Mouse (Mus musculus) embryonic facial prominence, embryonic 15.5 days (tissue): ENCODE results near the gene Gm20696. TPM values are rescaled to one million over a fixed set of nuclear protein-coding genes. Genes with fewer than 3 reads are reported as not detected.
A peak's percentile ranks its signal among the peaks of the same experiment; 100 is the strongest.

Source experiments
- ATAC-seq: fragments of 200-750 bp; cut with Nextera tagmentation; 2 replicates; pipeline ENCODE4 v1.8.0; 2017; ENCODE audit warnings: low read depth, moderate TSS enrichment; ENCODE audit not compliant: insufficient number of reproducible peaks, low FRiP score, low TSS enrichment
- H3K27ac ChIP-seq: fragments of 300-500 bp; sonication (generic); replicated peaks from 2 replicates; pipeline ENCODE4 v1.5.1; 2015; ENCODE audit warnings: mild to moderate bottlenecking, inconsistent platforms
- H3K27me3 ChIP-seq: fragments of 300-500 bp; sonication (generic); 2 replicates; pipeline ENCODE4 v1.6.1; 2015; ENCODE audit warnings: inconsistent platforms
- H3K36me3 ChIP-seq: fragments of 300-500 bp; sonication (generic); 2 replicates; pipeline ENCODE4 v1.6.1; 2015; ENCODE audit warnings: mild to moderate bottlenecking, inconsistent platforms
- H3K4me1 ChIP-seq: fragments of 300-500 bp; sonication (generic); 2 replicates; pipeline ENCODE4 v1.6.1; 2015; ENCODE audit warnings: inconsistent platforms
- H3K4me2 ChIP-seq: fragments of 300-500 bp; sonication (generic); replicated peaks from 2 replicates; pipeline ENCODE4 v1.6.1; 2015; ENCODE audit warnings: mild to moderate bottlenecking, inconsistent platforms
- H3K4me3 ChIP-seq: fragments of 300-500 bp; sonication (generic); replicated peaks from 2 replicates; pipeline ENCODE4 v1.5.1; 2015; ENCODE audit warnings: mild to moderate bottlenecking, inconsistent platforms
- H3K9ac ChIP-seq: fragments of 300-500 bp; sonication (generic); 2 replicates; pipeline ENCODE4 v1.6.1; 2015; ENCODE audit warnings: inconsistent platforms
- H3K9me3 ChIP-seq: fragments of 300-500 bp; sonication (generic); replicated peaks from 2 replicates; pipeline ENCODE4 v1.6.1; 2016; ENCODE audit warnings: inconsistent platforms
- WGBS: fragments of 180-500 bp; shearing (Covaris S2); methylation state at CpG from one replicate; pipeline ENCODE4 v1.1.7; 2015; 5-methylcytosine and 5-hydroxymethylcytosine counted together
- polyA plus RNA-seq: library from polyadenylated mRNA; unstranded; fragments of >200 nt; fragmentation: Nextera tagmentation; extraction: Ambion mirVana; gene quantifications from 2 replicates; pipeline ENCODE4 v1.2.1, GENCODE M21; 2015

Gene Gm20696
- polyA plus RNA-seq, 1 experiment from 2014 or later = 1.7 TPM

DNA sequence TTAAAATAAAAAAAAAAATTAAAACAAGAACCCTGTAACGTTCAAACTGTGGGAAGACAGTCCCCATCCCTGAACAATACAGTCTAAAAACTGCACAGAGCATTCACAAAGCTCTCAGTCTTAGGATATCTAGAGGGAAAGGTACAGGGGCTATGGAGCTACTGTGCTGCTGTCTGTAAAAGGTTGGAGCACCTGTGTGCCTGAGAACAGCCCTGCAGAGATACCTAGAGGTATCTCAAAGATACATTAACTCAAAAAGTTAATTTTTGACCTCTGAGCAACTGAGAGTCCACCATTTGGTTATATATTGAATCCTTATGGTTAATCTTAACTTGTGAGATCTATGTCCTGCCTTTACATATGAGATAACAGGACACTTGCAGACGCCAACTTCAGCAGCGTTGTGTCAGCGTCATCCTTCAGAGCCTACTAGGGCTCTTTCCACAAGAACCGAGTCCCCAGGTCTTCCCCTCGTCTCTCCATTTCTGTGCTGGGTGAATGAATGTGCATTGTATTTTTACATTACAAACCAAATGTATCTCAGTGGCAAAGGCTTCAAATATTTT is 174.5 kb downstream of the Gm20696 start:
- Histone ChIP-seq H3K36me3 (no peaks in the 10 kb centered on the region), H3K4me3 (no peak overlapping the region), H3K27me3 (peaks cover 5% of the 10 kb centered on the region; the same call in 1 of the 2 replicates), H3K4me1 (peaks cover 3% of the 10 kb centered on the region; the same call in 1 of the 2 replicates), H3K27ac (no peak overlapping the region), H3K4me2 (no peak overlapping the region), H3K9me3 (no peaks in the 10 kb centered on the region), H3K9ac (no peak overlapping the region)
- no peak for ATAC-seq
- 76% methylated on average over 6 of the region's 6 CpGs for WGBS

- Histone ChIP-seq H3K36me3 (no peaks in the 10 kb centered on the region), H3K27me3 (peaks cover 5% of the 10 kb centered on the region; the same call in 1 of the 2 replicates), H3K27ac (no peak overlapping the region), H3K9ac (no peak overlapping the region), H3K4me3 (no peak overlapping the region), H3K9me3 (no peaks in the 10 kb centered on the region), H3K4me2 (no peak overlapping the region), H3K4me1 (peaks cover 3% of the 10 kb centered on the region)
- WGBS = 80% methylated on average over 3 of the region's 3 CpGs
- no peak for ATAC-seq
These were observed 175.5 kb downstream of the Gm20696 start for GRCm38 (mm10) chr6:99491146-99491545.

DNA sequence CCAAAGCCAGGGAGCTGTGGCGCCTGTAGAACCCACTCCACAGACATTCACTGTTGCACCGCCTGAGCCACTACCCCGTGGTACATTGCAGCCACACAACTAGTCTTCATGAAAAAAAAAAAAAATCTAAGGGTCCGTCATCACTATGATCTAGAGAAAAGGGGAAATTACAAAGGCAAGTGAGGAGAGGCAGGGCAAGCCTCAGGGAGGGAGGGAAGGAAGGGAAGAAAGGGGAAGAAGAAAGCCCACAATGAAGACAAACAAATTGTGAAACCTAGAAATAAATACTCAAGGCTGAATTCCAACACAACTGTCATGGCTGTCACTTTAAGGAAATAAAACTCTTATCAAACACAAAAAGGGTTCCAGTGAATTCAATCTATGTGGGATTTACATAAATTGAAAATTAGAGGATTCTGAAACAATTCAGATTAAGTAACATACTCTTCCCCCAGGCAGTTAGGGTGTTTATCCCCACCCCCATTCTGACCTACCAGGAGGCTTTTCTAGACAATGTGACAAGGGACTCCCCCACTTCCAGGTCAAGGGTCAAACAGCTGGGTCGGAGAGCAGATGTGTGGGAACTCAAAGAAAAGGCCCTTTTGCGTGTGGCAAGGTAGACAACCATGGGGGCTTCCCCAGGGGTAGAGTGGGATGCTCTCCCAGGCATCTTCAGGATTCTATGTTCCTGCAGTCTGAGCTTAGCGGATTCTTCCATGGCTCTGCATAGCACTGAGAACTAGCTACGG is 176.5 kb downstream of the Gm20696 start:
- Histone ChIP-seq H3K9ac (no peak overlapping the region), H3K9me3 (no peaks in the 10 kb centered on the region), H3K27me3 (peaks cover 5% of the 10 kb centered on the region; the same call in 1 of the 2 replicates), H3K4me3 (no peak overlapping the region), H3K36me3 (no peaks in the 10 kb centered on the region), H3K27ac (no peak overlapping the region), H3K4me1 (peaks cover 14% of the 10 kb centered on the region), H3K4me2 (no peak overlapping the region)
- ATAC-seq = no peak
- WGBS = 72% methylated on average over 8 of the region's 8 CpGs

- H3K27ac ChIP-seq = no peak overlapping the region
- no peak overlapping the region for H3K9ac ChIP-seq
- H3K4me3 ChIP-seq = no peak overlapping the region
- peaks cover 21% of the 10 kb centered on the region for H3K4me1 ChIP-seq
- WGBS = 67% methylated on average over 10 of the region's 10 CpGs
- no peak overlapping the region for H3K4me2 ChIP-seq
- H3K9me3 ChIP-seq = no peaks in the 10 kb centered on the region
- H3K27me3 ChIP-seq = peaks cover 5% of the 10 kb centered on the region; the same call in 1 of the 2 replicates
- ATAC-seq = no peak
- H3K36me3 ChIP-seq = no peaks in the 10 kb centered on the region
These were observed 177.2 kb downstream of the Gm20696 start for GRCm38 (mm10) chr6:99489423-99489822.

- Histone ChIP-seq H3K4me1 (peaks cover 31% of the 10 kb centered on the region), H3K4me2 (peak overlapping the region; percentile 48; the same call in 1 of the 2 replicates), H3K9ac (no peak overlapping the region), H3K27ac (peak overlapping the region; percentile 83), H3K4me3 (no peak overlapping the region), H3K27me3 (peaks cover 5% of the 10 kb centered on the region; the same call in 1 of the 2 replicates), H3K9me3 (no peaks in the 10 kb centered on the region), H3K36me3 (no peaks in the 10 kb centered on the region)
- WGBS = 63% methylated on average over 12 of the region's 12 CpGs
- no peak for ATAC-seq
These were observed 180.5 kb downstream of the Gm20696 start for GRCm38 (mm10) chr6:99485884-99486640.

DNA sequence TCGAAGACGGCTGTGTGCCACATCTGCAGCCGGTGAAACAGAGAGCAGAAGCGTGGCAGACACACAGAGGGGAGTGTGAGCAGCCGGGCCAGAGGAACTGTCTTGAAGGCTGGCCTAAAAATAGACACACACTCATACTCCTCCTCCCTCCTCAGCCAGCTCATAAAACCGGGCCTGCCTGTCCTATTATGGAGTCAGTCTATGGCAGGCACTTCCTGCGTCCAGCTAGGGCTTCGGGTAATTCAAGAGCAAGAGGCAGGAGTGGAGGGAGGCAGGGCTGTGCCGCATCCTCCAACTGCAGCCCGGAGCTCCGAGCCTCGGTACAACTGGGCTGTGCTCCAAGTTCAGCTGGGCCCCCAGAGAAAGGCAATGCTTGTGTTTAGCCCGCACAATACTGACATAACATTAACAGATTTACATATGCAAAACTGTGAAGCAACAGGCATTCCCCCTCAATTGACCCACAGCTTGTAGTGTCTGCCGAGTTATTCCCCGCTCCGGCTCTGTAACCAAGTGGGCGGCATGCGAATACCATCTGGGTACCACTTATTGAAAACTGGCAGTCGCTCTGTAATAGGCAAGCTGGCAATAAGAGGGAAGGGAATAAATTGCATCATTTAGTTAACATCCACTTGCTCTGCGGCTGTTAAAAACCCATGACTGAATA is 181.2 kb downstream of the Gm20696 start:
- peak; percentile 92 for ATAC-seq

DNA sequence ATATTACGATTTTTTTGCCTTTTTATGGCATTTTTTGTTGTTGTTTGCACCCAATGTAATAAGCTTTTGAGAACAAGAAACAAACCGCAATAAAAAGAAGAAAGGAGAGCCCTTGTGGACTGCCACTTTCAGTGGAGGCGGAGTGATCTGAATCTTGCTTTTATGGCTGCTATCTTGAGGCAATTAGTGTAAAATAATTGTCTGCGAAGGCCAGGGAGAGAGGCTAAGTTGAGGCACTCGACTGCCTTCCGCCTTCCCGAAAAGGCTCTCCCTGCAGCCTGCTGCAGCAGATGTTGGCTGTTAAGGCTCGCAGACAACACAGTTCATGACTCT is 181.7 kb downstream of the Gm20696 start:
- peak overlapping the region; percentile 83 for H3K27ac ChIP-seq
- 16% methylated on average over 8 of the region's 8 CpGs for WGBS
- no peaks in the 10 kb centered on the region for H3K36me3 ChIP-seq
- ATAC-seq = no peak
- H3K4me1 ChIP-seq = peaks cover 31% of the 10 kb centered on the region
- H3K27me3 ChIP-seq = peaks cover 2% of the 10 kb centered on the region; the same call in 1 of the 2 replicates
- H3K4me2 ChIP-seq = peak overlapping the region; percentile 48
- H3K9me3 ChIP-seq = no peaks in the 10 kb centered on the region
- H3K9ac ChIP-seq = no peak overlapping the region
- H3K4me3 ChIP-seq = peak overlapping the region; percentile 21

More for the DNA sequence above, 181.2 kb downstream of the Gm20696 start:
- Histone ChIP-seq H3K9me3 (no peaks in the 10 kb centered on the region), H3K4me3 (peak overlapping the region; percentile 21), H3K9ac (no peak overlapping the region), H3K27me3 (peaks cover 3% of the 10 kb centered on the region; the same call in 1 of the 2 replicates), H3K4me2 (peak overlapping the region; percentile 48), H3K4me1 (peaks cover 31% of the 10 kb centered on the region), H3K27ac (peak overlapping the region; percentile 83), H3K36me3 (no peaks in the 10 kb centered on the region)
- 8% methylated on average over 20 of the region's 20 CpGs for WGBS

DNA sequence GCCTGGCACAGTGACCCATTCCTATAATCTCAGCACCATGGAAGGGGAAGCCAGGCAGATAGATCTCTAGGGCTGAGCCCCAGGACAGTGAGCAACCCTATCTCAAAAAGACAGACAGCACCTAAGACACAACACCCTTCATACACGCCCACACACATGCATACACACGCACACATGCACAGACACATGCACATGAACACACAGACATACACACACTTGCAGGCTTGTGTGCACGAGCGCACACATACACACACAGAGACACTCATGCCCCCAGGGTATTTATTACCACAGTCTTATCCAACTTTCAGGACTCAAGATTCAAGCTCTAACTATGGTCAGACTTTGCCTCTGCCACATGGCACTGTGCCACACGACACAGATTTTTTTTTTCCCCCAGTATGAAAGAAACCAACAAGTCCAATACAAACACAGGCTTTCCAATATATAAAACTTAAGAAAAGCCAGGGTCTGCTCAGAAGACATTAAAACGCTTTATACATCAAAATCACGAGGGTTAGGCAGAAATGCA is 182.3 kb downstream of the Gm20696 start:
- ATAC-seq = no peak
- H3K4me3 ChIP-seq = no peak overlapping the region
- H3K27ac ChIP-seq = no peak overlapping the region
- peaks cover 31% of the 10 kb centered on the region for H3K4me1 ChIP-seq
- H3K4me2 ChIP-seq = peak overlapping the region; percentile 48; the same call in 1 of the 2 replicates
- 55% methylated on average over 7 of the region's 7 CpGs for WGBS
- no peak overlapping the region for H3K9ac ChIP-seq
- no peaks in the 10 kb centered on the region for H3K36me3 ChIP-seq
- H3K27me3 ChIP-seq = peaks cover 2% of the 10 kb centered on the region; the same call in 1 of the 2 replicates
- no peaks in the 10 kb centered on the region for H3K9me3 ChIP-seq

GRCm38 (mm10) chr6:99483556-99483955 is 183.0 kb downstream of the Gm20696 start:
- no peaks in the 10 kb centered on the region for H3K9me3 ChIP-seq
- no peak for ATAC-seq
- peaks cover 31% of the 10 kb centered on the region for H3K4me1 ChIP-seq
- no peak overlapping the region for H3K9ac ChIP-seq
- no peak overlapping the region for H3K27ac ChIP-seq
- no peak overlapping the region for H3K4me2 ChIP-seq
- WGBS = 30% methylated on average over 10 of the region's 10 CpGs
- no peaks in the 10 kb centered on the region for H3K36me3 ChIP-seq
- H3K27me3 ChIP-seq = 0 out of 2 replicates have a peak, but pooled peaks cover 2% of the 10 kb centered on the region
- no peak overlapping the region for H3K4me3 ChIP-seq

DNA sequence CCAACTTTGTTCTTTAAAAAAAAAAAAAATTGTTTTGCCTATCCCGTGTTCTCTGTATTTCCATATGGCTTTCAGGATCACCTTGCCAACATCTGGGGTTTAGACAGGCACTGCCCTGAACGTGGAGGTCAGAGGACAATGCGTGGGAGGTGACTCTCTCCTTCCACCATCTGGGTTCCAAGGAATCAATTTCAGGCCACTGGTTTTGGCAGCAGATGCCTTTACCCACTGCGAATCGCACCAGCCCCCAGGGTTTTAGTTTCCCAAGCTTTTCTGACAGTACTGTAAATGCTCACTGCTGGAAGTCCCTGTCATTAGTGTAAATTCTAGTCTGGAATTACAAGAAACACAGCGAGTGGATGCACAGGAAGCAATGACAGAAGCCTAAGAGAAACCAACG is 185.0 kb downstream of the Gm20696 start:
- no peaks in the 10 kb centered on the region for H3K9me3 ChIP-seq
- WGBS = 33% methylated on average over 7 of the region's 7 CpGs
- H3K36me3 ChIP-seq = no peaks in the 10 kb centered on the region
- no peak overlapping the region for H3K4me2 ChIP-seq
- ATAC-seq = no peak
- no peak overlapping the region for H3K4me3 ChIP-seq
- H3K4me1 ChIP-seq = peaks cover 31% of the 10 kb centered on the region
- H3K27ac ChIP-seq = no peak overlapping the region
- no peak overlapping the region for H3K9ac ChIP-seq
- H3K27me3 ChIP-seq = no peaks in the 10 kb centered on the region
